Mouse (Mus musculus): ENCODE measurements around the gene Mob3c.

DNA sequence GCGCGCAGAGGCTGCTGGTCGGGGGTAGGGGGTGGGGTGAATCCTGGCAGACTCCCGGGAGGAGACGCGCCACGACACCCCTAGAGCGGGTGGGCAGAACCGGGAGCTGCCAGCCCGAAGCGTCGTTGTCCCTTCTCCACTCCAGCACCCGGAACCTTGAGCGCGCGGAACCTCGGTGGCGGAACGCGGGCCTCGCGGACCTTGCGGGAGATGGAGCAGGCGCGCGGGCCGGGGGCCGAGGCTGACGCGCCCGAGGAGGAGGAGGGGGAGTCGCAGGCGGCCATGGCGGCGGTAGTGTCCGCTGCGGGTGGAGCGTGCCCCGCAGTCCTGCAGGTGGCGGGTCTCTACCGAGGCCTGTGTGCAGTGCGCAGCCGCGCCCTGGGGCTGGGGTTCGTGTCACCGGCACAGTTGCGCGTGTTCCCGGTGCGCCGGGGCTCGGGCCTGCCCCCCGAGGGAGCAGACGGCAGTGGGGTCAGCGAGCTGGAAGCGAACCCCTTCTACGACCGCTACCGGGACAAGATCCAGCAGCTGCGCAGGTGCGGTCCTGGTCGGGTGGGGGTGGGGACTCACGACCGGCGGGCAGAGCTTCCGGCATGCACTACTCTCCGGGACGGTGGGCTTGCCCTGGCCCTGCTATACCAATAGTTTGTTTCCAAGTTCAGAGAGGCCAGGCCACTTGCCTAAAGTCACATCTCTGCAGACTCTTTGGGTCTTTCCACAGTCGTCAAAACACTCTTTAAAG is 43.0 kb upstream of the Mob3c start, which contains the start of gene Atpaf1:
- TF ChIP-seq CTCF (IDR thresholded peaks at IDR 0.05; ENCODE audit: extremely low read depth, insufficient read depth, insufficient read length, insufficient replicate concordance) (no peak), POLR2A (IDR thresholded peaks at IDR 0.05; ENCODE audit: low read depth, low read length) (no peak; the same call in 1 of the 2 replicates)

Measured in spleen, adult 2 months (tissue).